Mouse (Mus musculus) splenic B cell, adult 2 months (primary cell): ENCODE measurements around the gene Slc10a3.
"Not testable (repeated sequence)": the region's sequence is repeated elsewhere in the genome, so short reads cannot be mapped to it uniquely, and the experiment has no call there.

Experiments
- DNase-seq: peaks from one replicate; pipeline ENCODE4 v3.0.0-alpha.2; 2011; ENCODE audit warnings: low read depth, low spot score
- H3K27me3 ChIP-seq: 2 replicates; pipeline ENCODE4 v1.6.1; 2012; ENCODE audit warnings: mild to moderate bottlenecking, low read length, moderate library complexity, mixed read lengths; ENCODE audit not compliant: control insufficient read depth, poor library complexity, insufficient read depth, severe bottlenecking
- H3K36me3 ChIP-seq: 2 replicates; pipeline ENCODE4 v1.6.1; 2012; ENCODE audit warnings: mild to moderate bottlenecking, low read length, moderate library complexity, mixed read lengths; ENCODE audit not compliant: control insufficient read depth, poor library complexity, insufficient read depth, severe bottlenecking

Gene Slc10a3

GRCm38 (mm10) chrX:74372888-74373549 is at the start of gene Slc10a3, which contains the start of gene Ubl4a:
Gene Slc10a3 (minus strand): TSS chrX:74373349.
Gene Ubl4a (minus strand): TSS chrX:74373218.
- H3K36me3 ChIP-seq, result no peaks in the 10 kb centered on the region
- H3K27me3 ChIP-seq, result no peaks in the 10 kb centered on the region
- DNase-seq, result peak; percentile 95

DNA sequence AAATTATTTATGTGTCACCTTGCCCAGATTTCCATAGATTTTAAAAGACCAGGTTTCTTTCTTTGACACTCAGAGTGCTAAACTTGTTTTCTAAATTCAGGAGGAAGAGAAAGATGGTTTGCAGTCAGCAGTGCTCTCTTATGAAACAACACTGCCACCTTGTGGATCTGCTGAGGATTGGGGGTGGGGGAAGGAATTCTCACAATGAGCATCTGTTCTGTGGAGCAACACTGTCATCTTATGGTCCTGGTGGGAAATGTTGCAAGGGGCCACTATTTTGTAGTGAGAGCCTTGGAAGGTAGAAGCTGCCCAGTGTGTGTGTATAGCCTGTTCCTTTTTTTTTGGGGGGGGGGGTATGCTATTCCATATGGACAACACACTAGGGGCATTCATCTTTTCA is 40.2 kb upstream of the Slc10a3 start:
- H3K27me3 ChIP-seq, result no peaks in the 10 kb centered on the region
- H3K36me3 ChIP-seq, result no peaks in the 10 kb centered on the region
- peak; percentile 86 for DNase-seq

- H3K36me3 ChIP-seq, result no peaks in the 10 kb centered on the region
- H3K27me3 ChIP-seq, result no peaks in the 10 kb centered on the region
- no peak for DNase-seq
Measured at GRCm38 (mm10) chrX:74408340-74408739, 35.2 kb upstream of the Slc10a3 start.

DNA sequence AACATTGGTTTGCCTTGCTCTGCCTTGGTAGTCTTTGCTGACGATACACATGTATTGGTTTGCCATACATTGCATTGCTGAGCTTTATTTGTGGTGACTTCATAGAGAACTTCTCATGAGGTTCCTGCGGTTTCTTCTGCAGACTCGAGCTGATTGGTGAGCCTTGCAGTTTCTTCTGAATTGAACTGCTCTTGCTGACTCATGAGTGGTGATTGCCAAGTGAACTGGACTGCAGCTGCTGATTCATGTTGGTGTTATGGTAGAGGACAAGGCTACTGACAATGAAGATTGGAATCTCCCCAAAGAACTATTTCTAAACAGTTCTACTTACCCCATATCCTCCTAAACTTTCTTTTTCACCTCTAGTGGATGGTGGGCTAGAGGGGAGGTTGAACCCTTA is 27.0 kb upstream of the Slc10a3 start:
- Histone ChIP-seq H3K27me3 (no peaks in the 10 kb centered on the region), H3K36me3 (no peaks in the 10 kb centered on the region)
- no peak for DNase-seq

DNA sequence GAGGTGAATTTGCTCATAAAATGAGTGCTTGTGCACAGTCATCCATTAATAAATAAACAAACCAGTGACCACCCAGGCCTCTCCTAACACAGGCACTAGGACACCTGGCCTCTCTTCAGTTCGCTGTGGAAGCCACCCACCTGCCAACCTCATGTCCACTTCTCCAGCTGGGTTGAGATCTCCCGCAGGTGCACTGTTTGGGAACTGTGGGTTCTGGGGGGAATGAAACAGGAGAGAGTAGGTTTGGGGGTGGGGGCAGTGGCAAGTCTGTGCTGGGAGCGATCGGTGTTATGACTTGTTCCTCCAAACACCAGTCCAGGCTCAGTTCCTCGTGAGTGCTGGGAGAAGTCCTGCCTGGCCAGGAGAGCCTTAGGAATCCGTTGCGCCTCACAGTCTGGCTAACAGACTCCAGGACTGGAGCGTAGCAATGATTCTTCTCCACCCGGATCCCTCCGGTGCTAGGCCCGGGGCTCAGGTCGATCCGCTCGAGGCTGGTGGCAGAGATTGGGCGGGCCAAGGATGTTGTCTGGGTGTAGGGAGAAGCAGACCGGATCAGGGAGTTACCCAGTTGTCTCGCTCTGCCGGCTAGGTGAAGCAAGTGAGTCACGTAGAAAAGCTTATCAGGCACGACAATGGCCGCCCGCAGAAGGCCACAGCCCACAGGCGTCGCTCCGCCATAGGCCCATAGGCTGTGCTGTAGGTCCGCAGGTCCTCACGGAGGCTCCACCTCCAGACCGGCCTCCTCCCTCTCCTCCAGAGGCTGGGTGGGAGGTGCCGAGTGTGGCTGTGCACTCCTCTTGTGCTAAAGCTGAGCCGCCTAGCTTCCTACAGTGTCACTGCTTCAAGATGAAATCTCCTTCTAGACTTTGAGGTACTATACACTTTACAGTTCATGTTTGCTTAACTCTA is 19.6 kb upstream of the Slc10a3 start, which contains the start of the genes Fam3a and Ikbkg:
Gene Fam3a (minus strand): TSS at position 738 of the 909 bp plus-strand sequence.
Gene Ikbkg (plus strand): TSS at position 756 of the 909 bp plus-strand sequence.
- Histone ChIP-seq H3K36me3 (no peaks in the 10 kb centered on the region), H3K27me3 (no peaks in the 10 kb centered on the region)
- peak; percentile 94 for DNase-seq

- peaks cover 3% of the 10 kb centered on the region; the same call in 1 of the 2 replicates for H3K36me3 ChIP-seq
- DNase-seq, result no peak
- no peaks in the 10 kb centered on the region for H3K27me3 ChIP-seq
Measured at GRCm38 (mm10) chrX:74388153-74388552, 15.0 kb upstream of the Slc10a3 start.

- no peaks in the 10 kb centered on the region for H3K27me3 ChIP-seq
- no peak for DNase-seq
Measured at GRCm38 (mm10) chrX:74384451-74384850, 11.3 kb upstream of the Slc10a3 start.

GRCm38 (mm10) chrX:74368209-74368909 is 4.8 kb downstream of the Slc10a3 start:
- peak; percentile 66 for DNase-seq
- Histone ChIP-seq H3K27me3 (no peaks in the 10 kb centered on the region), H3K36me3 (no peaks in the 10 kb centered on the region)

More at GRCm38 (mm10) chrX:74384451-74384850, 11.3 kb upstream of the Slc10a3 start:
- H3K36me3 ChIP-seq, result peaks cover 3% of the 10 kb centered on the region; the same call in 1 of the 2 replicates

DNA sequence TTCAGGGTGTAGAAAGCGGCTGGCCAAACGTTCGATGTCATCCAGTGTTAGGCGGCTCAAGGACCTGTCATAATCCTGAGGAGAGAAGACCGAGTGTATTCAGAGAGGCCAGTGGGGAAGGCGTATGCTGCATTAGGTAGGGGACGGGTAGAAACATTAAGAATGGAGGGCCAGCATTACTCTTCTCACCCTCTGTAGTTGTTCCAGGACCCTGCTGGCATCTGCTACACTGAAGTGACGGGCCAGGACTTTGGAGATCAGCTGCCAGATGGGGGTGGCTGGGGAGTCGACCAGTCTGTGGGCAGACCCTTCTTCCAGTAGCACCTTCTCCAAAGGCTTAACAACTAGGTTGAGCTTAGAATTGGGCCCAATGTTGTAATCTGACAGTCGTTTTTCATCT is 5.6 kb downstream of the Slc10a3 start:
- Histone ChIP-seq H3K27me3 (no peaks in the 10 kb centered on the region), H3K36me3 (no peaks in the 10 kb centered on the region)
- no peak for DNase-seq

DNA sequence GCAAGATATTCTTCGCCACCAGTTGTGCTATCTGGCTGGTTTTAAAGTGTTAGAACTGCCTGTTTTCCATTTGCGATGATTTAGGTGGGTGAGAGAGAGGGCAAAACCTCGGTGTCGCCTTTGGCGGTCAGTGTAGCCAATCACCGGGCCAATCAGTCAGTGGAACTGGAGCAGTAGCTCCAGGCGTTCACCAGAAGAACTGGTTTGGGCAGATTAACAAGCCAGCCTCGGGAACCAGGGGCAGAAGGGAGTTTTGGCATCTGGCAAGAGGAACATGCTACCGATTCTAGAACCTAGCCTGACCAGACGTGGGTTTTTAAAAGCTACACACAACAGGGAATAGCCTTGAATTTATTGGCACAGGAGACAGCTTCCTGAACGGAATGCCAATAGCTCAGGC is 14.0 kb downstream of the Slc10a3 start:
- no peaks in the 10 kb centered on the region for H3K27me3 ChIP-seq
- no peak for DNase-seq
- H3K36me3 ChIP-seq, result no peaks in the 10 kb centered on the region

DNA sequence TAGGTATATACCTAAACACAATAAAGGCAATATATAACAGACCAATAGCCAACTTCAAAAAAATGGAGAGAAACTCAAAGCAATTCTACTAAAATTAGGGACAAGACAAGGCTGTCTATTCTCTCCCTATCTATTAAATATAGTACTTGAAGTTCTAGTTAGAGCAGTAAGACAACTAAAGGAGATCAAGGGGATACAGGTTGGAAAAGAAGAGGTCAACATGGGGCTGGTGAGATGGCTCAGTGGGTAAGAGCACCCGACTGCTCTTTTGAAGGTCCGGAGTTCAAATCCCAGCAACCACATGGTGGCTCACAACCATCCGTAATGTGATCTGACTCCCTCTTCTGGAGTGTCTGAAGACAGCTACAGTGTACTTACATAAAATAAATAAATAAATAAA is 16.1 kb downstream of the Slc10a3 start:
- DNase-seq, H3K27me3 ChIP-seq, H3K36me3 ChIP-seq: not testable (repeated sequence)

GRCm38 (mm10) chrX:74353467-74353770 is 19.7 kb downstream of the Slc10a3 start, which contains the start of gene Lage3:
Gene Lage3 (minus strand): TSS chrX:74353618.
- H3K27me3 ChIP-seq, result no peaks in the 10 kb centered on the region
- H3K36me3 ChIP-seq, result no peaks in the 10 kb centered on the region

GRCm38 (mm10) chrX:74352645-74353466 is 20.3 kb downstream of the Slc10a3 start:
- H3K36me3 ChIP-seq, result no peaks in the 10 kb centered on the region
- H3K27me3 ChIP-seq, result no peaks in the 10 kb centered on the region
- no peak for DNase-seq

More at GRCm38 (mm10) chrX:74353467-74353770, 19.7 kb downstream of the Slc10a3 start, which contains the start of gene Lage3:
- peak; percentile 87 for DNase-seq
